Mouse (Mus musculus) embryonic fibroblast, embryonic 13.5 days (primary cell): ENCODE results near the gene Nav2. TPM values are rescaled to one million over a fixed set of nuclear protein-coding genes. Genes with fewer than 3 reads are reported as not detected.

Experiments used
- H3K27ac ChIP-seq: 2 replicates; pipeline ENCODE4 v1.5.1; 2012; ENCODE audit warnings: low read length, control low read depth, inconsistent platforms; ENCODE audit not compliant: insufficient read depth
- H3K4me1 ChIP-seq: 2 replicates; pipeline ENCODE4 v1.6.1; 2011; ENCODE audit warnings: low read length; ENCODE audit not compliant: control insufficient read depth, insufficient read depth
- H3K4me3 ChIP-seq: 2 replicates; pipeline ENCODE4 v1.5.1; 2011; ENCODE audit warnings: mild to moderate bottlenecking, control low read depth, low read length; ENCODE audit not compliant: insufficient read depth
- CTCF ChIP-seq: IDR thresholded peaks from 2 replicates; pipeline ENCODE4 v1.5.1; 2011; ENCODE audit warnings: mild to moderate bottlenecking, control low read depth, low read length, moderate library complexity, borderline replicate concordance; ENCODE audit not compliant: insufficient read depth
- POLR2A ChIP-seq: IDR thresholded peaks from 2 replicates; pipeline ENCODE4 v1.6.1; 2011; ENCODE audit warnings: low read depth, mild to moderate bottlenecking, control low read depth, low read length, moderate library complexity
- polyA plus RNA-seq: library from polyadenylated mRNA; stranded (reverse); fragments of >200 nt; gene quantifications from 2 replicates; pipeline ENCODE4 v1.2.4, GENCODE M21; 2011; ENCODE audit warnings: low read depth; ENCODE audit not compliant: missing spikeins, insufficient read length

Nav2 gene
- polyA plus RNA-seq, 1 experiment: 18.7 TPM

DNA sequence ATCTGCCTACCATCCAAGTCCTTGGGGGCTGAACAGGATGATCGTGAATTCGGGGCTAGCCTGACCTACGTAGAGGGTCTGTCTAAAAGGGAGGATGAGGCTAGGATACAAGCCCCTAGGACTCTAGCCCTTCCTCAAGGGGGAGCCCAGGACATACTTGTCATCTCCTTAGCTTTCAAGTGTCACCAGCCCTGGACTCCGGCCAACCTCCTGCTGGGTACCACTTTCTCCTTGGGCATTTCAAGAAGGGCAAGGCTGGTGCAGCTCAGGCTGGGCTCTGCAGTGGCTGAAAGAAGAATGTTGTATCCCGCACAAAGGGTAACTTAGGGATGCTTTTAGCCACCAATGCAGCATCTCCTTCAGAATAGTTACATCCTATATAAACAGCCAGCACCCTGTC is 592.4 kb downstream of the Nav2 start:
- H3K4me1 ChIP-seq: no peaks in the 10 kb centered on the region
- H3K27ac ChIP-seq: no peak overlapping the region
- no peak for TF ChIP-seq POLR2A
- TF ChIP-seq CTCF: no peak
- H3K4me3 ChIP-seq: no peak overlapping the region

DNA sequence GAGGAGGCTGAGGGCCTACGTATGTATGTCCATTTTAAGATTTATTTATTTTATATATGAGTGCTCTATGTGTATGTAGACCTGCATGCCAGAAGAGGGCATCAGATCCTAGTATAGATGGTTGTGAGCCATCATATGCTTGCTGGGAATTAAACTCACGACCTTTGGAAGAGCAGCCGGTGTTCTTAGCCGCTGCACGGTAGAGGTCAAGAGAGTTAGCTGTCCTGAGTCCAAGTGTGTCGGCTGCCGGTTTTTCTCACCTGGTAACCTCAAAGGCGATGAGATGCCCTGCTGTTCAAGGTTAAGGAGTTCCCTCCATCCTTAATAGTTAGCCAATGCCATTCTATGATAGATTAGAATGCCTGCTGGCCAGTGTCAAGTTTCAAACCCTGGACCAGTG is 594.9 kb downstream of the Nav2 start:
- Histone ChIP-seq H3K4me3 (no peak overlapping the region), H3K4me1 (no peaks in the 10 kb centered on the region), H3K27ac (no peak overlapping the region)
- TF ChIP-seq POLR2A (no peak), CTCF (no peak)

DNA sequence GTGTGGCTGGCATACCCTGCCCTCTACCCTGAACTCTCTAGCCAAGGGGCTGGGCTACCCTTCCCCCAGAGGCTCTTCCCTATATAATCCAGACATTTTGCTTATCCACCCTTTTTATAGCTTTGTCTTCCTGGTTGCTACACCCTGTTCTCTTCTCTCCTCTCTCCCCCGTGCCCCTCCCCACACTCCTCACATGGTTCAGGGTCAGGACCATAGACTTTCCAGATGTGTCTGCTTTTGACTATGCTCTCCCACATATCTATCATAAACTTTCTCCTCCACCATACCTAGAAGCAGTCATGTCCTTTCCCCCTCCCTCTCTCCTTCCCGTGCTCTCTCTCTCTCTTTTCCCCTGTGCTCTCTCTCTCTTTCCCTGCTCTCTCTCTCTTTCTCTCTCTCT is 595.4 kb downstream of the Nav2 start:
- no peak overlapping the region for H3K27ac ChIP-seq
- no peak for TF ChIP-seq CTCF
- no peak for TF ChIP-seq POLR2A
- H3K4me3 ChIP-seq: no peak overlapping the region
- no peaks in the 10 kb centered on the region for H3K4me1 ChIP-seq

DNA sequence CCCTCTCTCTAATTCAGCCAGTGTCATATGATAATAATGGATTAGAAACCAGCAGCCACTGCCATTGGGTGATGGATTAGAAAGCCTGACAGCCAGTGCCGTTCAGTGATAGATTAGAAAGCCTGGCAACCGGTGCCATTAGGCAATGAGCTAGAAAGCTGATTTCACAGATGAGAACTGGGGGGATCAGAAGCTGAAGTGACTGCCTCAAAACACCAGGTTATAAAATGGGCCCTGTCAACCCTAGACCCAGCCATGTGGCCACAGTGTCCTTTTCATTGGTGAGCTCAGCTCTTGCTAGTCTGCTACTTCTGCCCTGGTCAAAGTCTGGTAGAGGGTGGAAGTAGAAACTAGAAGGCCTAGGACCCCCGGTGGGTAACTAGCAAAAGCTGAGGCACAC is 595.8 kb downstream of the Nav2 start:
- Histone ChIP-seq H3K27ac (no peak overlapping the region), H3K4me1 (no peaks in the 10 kb centered on the region)
- TF ChIP-seq POLR2A (no peak), CTCF (no peak)

DNA sequence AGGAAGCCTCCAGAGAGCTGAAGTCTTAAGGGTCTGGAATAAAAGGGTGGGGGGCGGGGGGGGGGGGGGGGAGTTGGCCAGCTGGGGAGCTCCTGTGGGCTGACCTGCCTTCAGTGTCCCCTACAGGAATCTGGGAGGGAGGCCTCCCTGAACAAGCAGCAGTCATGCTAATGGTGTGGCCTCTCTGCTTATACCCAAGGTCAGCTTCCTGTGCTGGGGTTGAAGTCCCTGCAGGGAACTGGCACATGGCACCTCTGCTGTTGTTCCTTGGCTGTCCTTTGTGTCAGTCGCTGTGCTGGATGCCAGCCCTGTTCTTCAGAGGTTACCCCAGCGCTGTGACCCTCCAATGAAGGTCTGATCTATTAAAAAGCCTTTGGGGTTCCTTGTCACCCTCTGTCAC is 596.5 kb downstream of the Nav2 start:
- H3K4me1 ChIP-seq: no peaks in the 10 kb centered on the region
- no peak overlapping the region for H3K4me3 ChIP-seq
- TF ChIP-seq CTCF: no peak
- TF ChIP-seq POLR2A: no peak
- H3K27ac ChIP-seq: no peak overlapping the region

More for the DNA sequence above, 595.8 kb downstream of the Nav2 start:
- no peak overlapping the region for H3K4me3 ChIP-seq

DNA sequence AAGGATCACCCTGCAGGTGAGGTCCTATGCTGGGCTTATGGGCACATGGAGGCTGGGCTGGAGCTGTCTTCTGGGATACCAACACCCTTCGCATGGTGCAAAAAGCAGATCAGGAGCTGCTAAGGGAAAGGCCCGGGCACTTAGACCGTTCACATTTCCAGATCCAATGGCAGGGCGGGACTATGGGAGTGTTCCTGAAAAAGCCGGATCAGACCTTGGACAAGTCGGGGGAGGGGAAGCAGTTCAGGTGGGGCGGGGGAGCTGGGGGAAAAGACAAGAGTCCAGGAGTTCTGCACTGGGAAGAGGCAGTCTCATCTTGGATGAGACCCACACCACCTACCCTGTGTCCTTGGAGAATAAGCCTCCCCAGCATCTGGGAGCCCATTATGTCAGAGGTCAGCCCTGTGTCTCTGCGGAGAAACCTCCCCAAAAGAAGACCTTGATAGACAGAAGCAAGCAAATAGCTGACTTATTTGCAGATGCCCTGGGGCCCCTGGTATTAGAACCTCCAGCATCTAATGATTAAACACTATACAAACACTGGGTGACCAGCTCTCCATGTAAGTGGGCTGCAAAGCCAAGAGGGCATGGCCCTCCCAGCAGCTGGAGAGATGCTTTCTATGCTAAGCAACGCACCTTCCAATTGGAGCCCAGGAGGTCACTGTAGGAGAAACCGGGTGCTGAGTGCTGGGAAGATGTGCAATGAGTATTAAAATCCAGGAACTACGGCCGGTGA is 597.7 kb downstream of the Nav2 start:
- Histone ChIP-seq H3K4me1 (no peaks in the 10 kb centered on the region), H3K4me3 (no peak overlapping the region), H3K27ac (no peak overlapping the region)
- TF ChIP-seq CTCF: no peak
- no peak for TF ChIP-seq POLR2A

DNA sequence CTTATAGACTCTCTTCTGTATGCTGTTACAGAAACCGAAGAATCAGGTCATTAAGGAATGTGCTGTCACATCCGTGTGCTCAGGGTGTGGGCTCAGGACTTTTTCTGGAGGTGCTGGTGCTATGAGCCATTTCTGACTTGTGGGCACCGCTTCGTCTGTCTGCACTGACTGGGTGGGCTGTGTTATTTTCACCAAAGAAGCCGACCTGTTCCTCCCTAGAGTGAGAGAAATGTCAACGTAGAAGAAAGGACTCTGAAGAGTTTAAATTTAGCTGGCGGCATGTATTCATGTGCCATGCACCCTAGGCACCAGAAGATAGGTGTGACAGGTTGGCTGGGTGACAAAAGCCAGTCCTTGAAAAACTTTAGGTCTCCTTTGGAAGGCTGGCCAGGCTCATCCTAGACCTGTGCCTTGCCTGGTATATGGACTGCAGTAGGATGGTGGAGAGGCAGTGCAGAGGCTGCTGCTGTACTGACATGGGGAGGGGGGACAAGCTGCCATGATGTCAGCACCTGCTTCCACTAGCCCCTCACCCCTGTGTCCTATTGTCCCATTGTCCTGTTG is 599.5 kb downstream of the Nav2 start:
- Histone ChIP-seq H3K27ac (no peak overlapping the region), H3K4me3 (no peak overlapping the region), H3K4me1 (no peaks in the 10 kb centered on the region)
- no peak for TF ChIP-seq POLR2A
- no peak for TF ChIP-seq CTCF

DNA sequence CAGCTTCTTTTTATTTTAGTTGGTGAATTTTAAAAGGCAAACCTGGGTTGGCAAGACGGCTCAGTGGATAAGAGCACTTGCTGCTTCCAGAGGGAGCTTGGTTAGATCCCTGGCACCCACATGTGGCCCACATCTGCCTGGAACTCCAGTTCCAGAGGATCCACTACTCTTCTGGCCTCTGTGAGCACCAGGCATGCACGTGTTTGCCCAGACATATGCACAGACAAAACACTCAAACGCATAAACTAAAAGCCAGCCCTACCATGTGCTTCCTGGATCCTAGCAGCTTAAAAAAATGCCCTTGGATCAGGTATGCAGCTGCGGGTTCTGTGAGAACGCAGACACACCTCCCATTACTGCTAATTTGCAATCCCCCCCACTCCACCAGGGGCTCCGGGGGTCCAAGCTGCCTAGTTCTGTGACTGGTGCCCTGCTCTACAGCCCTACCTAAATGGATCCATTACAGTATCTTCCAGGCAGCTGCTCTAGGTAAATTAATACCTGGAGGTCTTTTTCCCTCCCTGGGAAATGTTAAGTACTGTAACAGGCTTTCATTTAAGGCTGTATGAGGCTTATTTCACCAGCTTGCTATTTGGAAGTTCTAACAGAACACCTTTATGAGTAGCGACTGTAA is 603.4 kb downstream of the Nav2 start:
- no peak overlapping the region for H3K27ac ChIP-seq
- no peak overlapping the region for H3K4me3 ChIP-seq
- TF ChIP-seq CTCF (no peak), POLR2A (no peak)
- H3K4me1 ChIP-seq: no peaks in the 10 kb centered on the region

DNA sequence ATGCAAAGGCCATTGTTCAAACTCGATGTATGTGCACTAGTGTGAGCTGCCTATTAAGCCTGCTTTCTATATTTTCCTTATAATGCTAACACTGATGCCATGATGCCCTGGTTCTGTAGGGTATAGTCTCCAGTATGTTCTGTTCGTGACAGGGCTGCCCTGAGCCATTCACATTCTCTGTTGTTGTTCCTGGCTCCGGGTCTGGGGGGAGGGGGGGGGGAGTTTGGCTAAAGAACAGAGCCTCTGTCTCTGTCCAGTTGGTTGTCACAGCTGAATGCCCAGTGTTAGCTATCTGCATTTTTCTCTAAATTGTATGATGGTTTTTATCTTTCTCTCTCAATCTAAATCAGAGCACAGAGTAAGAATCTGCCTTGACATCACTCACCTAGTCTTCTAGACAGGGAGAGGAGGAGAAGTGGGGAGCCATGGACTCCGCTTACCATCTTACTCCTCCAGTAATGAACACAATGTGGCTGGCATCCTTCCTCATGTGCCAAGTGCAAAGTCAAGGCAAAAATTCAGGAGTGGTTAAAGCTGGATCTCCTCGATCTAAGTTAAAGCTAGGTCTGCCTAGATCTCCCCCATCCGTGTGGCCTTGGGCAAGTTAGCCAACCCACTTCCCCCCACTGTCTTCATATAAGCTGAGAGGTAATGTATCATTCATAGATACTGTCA is 605.4 kb downstream of the Nav2 start:
- TF ChIP-seq POLR2A (no peak), CTCF (no peak)
- Histone ChIP-seq H3K4me1 (no peaks in the 10 kb centered on the region), H3K4me3 (no peak overlapping the region), H3K27ac (no peak overlapping the region)
